Mouse (Mus musculus) C3H10T1/2 (cell line): ENCODE measurements around the gene Psg18. TPM values are rescaled to one million over a fixed set of nuclear protein-coding genes. Genes with fewer than 3 reads are reported as not detected.

Experiments used
- polyA plus RNA-seq, 2 experiments: library from polyadenylated mRNA; unstranded; fragments of >200 nt; fragmentation: generic; extraction: Trizol; gene quantifications; one replicate each; pipeline ENCODE4 v1.2.1; 2012; ENCODE audit warnings: missing spikeins in 2 of 2

The Psg18 gene
- polyA plus RNA-seq: not detected

GRCm38 (mm10) chr7:18354909-18355308 is at the start of gene Psg18:
Gene Psg18 (minus strand): TSS chr7:18355009.

Other genes starting within 250 kb of the Psg18 start
- not detected for gene Igfl3, start 178.5 kb downstream of the Psg18 start, polyA plus RNA-seq
- not detected for gene Mill1, start 109.7 kb downstream of the Psg18 start, polyA plus RNA-seq
- not detected for gene Psg28, start 77.0 kb upstream of the Psg18 start, polyA plus RNA-seq
- gene Psg26, start 129.2 kb upstream of the Psg18 start, polyA plus RNA-seq: not detected
- not detected for gene Psg25, start 177.3 kb upstream of the Psg18 start, polyA plus RNA-seq
- gene Psg27, start 212.3 kb upstream of the Psg18 start, polyA plus RNA-seq: not detected